Mouse (Mus musculus): ENCODE measurements at regions not wholly inside any gene's neighbourhood (a gene's known extent, or its start where the extent isn't known, plus 50 kb on each side); places are given as distances from the start of the nearest gene placed in this dataset.

GRCm38 (mm10) chr14:68338440-68338839 lies 955.7 kb downstream of the Synb start:
- Histone ChIP-seq H3K4me3 (no peak overlapping the region), H3K27ac (no peak overlapping the region)
- TF ChIP-seq CTCF (conservative IDR thresholded peaks at IDR 0.05): no peak
- no peak for DNase-seq (ENCODE audit: low spot score in 2 of 2)

- TF ChIP-seq CTCF (conservative IDR thresholded peaks at IDR 0.05): no peak
- H3K27ac ChIP-seq: no peak overlapping the region
- H3K4me3 ChIP-seq: no peak overlapping the region
- no peak for DNase-seq (ENCODE audit: low spot score in 2 of 2)
Observed at GRCm38 (mm10) chr14:68325061-68325460, 969.0 kb downstream of the Synb start.

GRCm38 (mm10) chr14:68323008-68323407 lies 971.1 kb downstream of the Synb start:
- DNase-seq (ENCODE audit: low spot score in 2 of 2): no peak
- Histone ChIP-seq H3K4me3 (no peak overlapping the region), H3K27ac (no peak overlapping the region)
- TF ChIP-seq CTCF (conservative IDR thresholded peaks at IDR 0.05): no peak

GRCm38 (mm10) chr14:68307973-68308660 lies 986.0 kb downstream of the Synb start:
- DNase-seq (ENCODE audit: low spot score in 2 of 2): peak; percentile 10 to 19

GRCm38 (mm10) chr14:68305166-68305565 lies 988.9 kb downstream of the Synb start:
- no peak overlapping the region for H3K4me3 ChIP-seq
- H3K27ac ChIP-seq: no peak overlapping the region
- TF ChIP-seq CTCF (conservative IDR thresholded peaks at IDR 0.05): no peak
- DNase-seq (ENCODE audit: low spot score in 2 of 2): no peak

More at GRCm38 (mm10) chr14:68307973-68308660, 986.0 kb downstream of the Synb start:
- Histone ChIP-seq H3K27ac (no peak overlapping the region), H3K4me3 (no peak overlapping the region)
- TF ChIP-seq CTCF (conservative IDR thresholded peaks at IDR 0.05): no peak

GRCm38 (mm10) chr14:68301710-68302109 lies 992.4 kb downstream of the Synb start:
- H3K27ac ChIP-seq: no peak overlapping the region
- no peak for TF ChIP-seq CTCF (conservative IDR thresholded peaks at IDR 0.05)
- no peak for DNase-seq (ENCODE audit: low spot score in 2 of 2)
- no peak overlapping the region for H3K4me3 ChIP-seq

GRCm38 (mm10) chr14:68285546-68285945 lies 1008.6 kb downstream of the Synb start:
- no peak overlapping the region for H3K27ac ChIP-seq
- no peak for DNase-seq (ENCODE audit: low spot score in 2 of 2)
- H3K4me3 ChIP-seq: no peak overlapping the region
- TF ChIP-seq CTCF (conservative IDR thresholded peaks at IDR 0.05): no peak

- no peak for TF ChIP-seq CTCF (conservative IDR thresholded peaks at IDR 0.05)
- DNase-seq (ENCODE audit: low spot score in 2 of 2): peak; percentile 14 to 17
- Histone ChIP-seq H3K27ac (peak overlapping the region; percentile 36; the same call in 1 of the 2 replicates), H3K4me3 (no peak overlapping the region)
Observed at GRCm38 (mm10) chr14:68261436-68261835, 1032.7 kb downstream of the Synb start.

GRCm38 (mm10) chr14:68246966-68247365 lies 1047.1 kb downstream of the Synb start:
- TF ChIP-seq CTCF (conservative IDR thresholded peaks at IDR 0.05): no peak
- no peak overlapping the region for H3K4me3 ChIP-seq
- H3K27ac ChIP-seq: no peak overlapping the region
- no peak for DNase-seq (ENCODE audit: low spot score in 2 of 2)

GRCm38 (mm10) chr14:68240146-68240545 lies 1054.0 kb downstream of the Synb start:
- no peak for TF ChIP-seq CTCF (conservative IDR thresholded peaks at IDR 0.05)
- H3K4me3 ChIP-seq: no peak overlapping the region
- H3K27ac ChIP-seq: no peak overlapping the region
- DNase-seq (ENCODE audit: low spot score in 2 of 2): no peak

- no peak for DNase-seq (ENCODE audit: low spot score in 2 of 2)
- TF ChIP-seq CTCF (conservative IDR thresholded peaks at IDR 0.05): no peak
- no peak overlapping the region for H3K4me3 ChIP-seq
- H3K27ac ChIP-seq: no peak overlapping the region
Observed at GRCm38 (mm10) chr14:68224152-68224551, 1069.9 kb downstream of the Synb start.

- Histone ChIP-seq H3K27ac (peak overlapping the region; percentile 59; the same call in 1 of the 2 replicates), H3K4me3 (no peak overlapping the region)
- no peak for TF ChIP-seq CTCF (conservative IDR thresholded peaks at IDR 0.05)
- no peak for DNase-seq (ENCODE audit: low spot score in 2 of 2)
Observed at GRCm38 (mm10) chr14:68219025-68219595, 1075.0 kb downstream of the Synb start.

GRCm38 (mm10) chr14:68218471-68218870 lies 1075.6 kb downstream of the Synb start:
- TF ChIP-seq CTCF (conservative IDR thresholded peaks at IDR 0.05): no peak
- peak; percentile 12 to 14 for DNase-seq (ENCODE audit: low spot score in 2 of 2)
- Histone ChIP-seq H3K27ac (peak overlapping the region; percentile 59; the same call in 1 of the 2 replicates), H3K4me3 (no peak overlapping the region)

- Histone ChIP-seq H3K4me3 (no peak overlapping the region), H3K27ac (no peak overlapping the region)
- TF ChIP-seq CTCF (conservative IDR thresholded peaks at IDR 0.05): no peak
- no peak for DNase-seq (ENCODE audit: low spot score in 2 of 2)
Observed at GRCm38 (mm10) chr14:68217986-68218385, 1076.1 kb downstream of the Synb start.
